In the genomic region with DNA sequence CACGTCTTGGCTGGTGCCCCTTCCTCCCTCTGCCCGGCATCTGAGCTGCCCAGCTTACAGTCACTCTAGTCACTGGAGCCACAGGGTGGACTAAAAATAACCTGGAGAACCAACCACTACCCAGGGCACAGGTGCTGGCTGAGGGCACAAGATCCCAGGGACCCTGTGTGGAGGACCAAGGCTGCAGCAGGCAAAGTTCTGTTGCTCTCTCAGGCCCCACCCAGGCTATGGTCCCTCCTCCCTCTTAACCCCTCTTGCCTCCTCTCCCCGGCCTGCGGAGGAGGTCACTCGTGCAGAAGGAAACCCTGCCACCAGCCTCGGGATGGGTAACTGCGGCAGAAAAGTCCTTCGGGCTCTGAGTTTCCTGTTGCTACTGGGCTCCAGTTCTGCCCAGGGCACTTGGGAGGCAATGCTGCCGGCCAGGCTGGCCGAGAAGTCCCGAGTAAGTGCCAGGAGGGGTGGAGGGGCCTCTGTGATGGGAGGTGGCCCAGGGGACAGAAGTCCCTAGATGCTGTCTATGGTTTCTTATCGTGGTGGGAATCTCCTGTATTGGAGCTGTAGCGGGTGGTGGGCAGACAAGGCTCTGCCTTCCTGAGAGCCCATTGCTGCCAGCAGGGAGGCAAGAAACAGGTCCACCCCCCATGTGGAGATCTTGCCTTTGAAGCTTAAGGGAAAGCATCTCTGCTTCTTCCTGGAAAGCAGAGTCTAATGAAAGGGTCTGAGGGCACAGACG, we compare ENCODE assay signal across 9 mouse cellular contexts. TPM values are rescaled to one million over a fixed set of nuclear protein-coding genes. Genes with fewer than 3 reads are reported as not detected.
DNase-seq lines count a peak whose midpoint lies in the region; ATAC-seq and TF ChIP-seq lines count a peak whose summit lies in the region.
"Had no signal": no experiment of that assay in that cellular context is flagged by ENCODE, and none has a peak within 500 bp of the region (broad histone marks: within the 10 kb centered on the region; RNA-seq: fewer than 3 reads in every experiment).

Wfdc1 (plus strand) TSS at position 147 of the 733 bp plus-strand sequence.

- TF ChIP-seq POLR2A in cerebellum, adult 2 months (IDR thresholded peaks at IDR 0.05; ENCODE audit: borderline replicate concordance, insufficient read depth, low read length) = no peak

- H3K4me3 ChIP-seq in cerebellum, adult 2 months (replicated peaks; ENCODE audit: insufficient read depth, low read depth, low read length) = no peak within 1 kb of the TSS
- H3K4me3 ChIP-seq in heart, embryonic 13.5 days = peak within 1 kb of the TSS; percentile 32
- peak within 1 kb of the TSS; percentile 26 for H3K4me3 ChIP-seq in lung, postnatal 0 days (ENCODE audit: low read depth, low read length)
- H3K4me3 ChIP-seq: limb, embryonic 13.5 days had no signal

- ATAC-seq in heart, embryonic 13.5 days (ENCODE audit: extremely low read depth, insufficient number of reproducible peaks, low FRiP score, low TSS enrichment) = no peak
- ATAC-seq in lung, postnatal 0 days = no peak

- TF ChIP-seq EP300 in lung, postnatal 0 days (IDR thresholded peaks at IDR 0.05) = no peak

- no peak within 1 kb of the TSS for H3K27ac ChIP-seq in cerebellum, adult 2 months (ENCODE audit: insufficient read depth, low read length)
- H3K27ac ChIP-seq in heart, embryonic 13.5 days (replicated peaks) = no peak within 1 kb of the TSS; the same call in 1 of the 2 replicates
- peak within 1 kb of the TSS; percentile 71 for H3K27ac ChIP-seq in lung, postnatal 0 days (ENCODE audit: low read length)
- H3K27ac ChIP-seq: limb, embryonic 13.5 days had no signal

- H3K4me1 ChIP-seq in cerebellum, adult 2 months (ENCODE audit: control insufficient read depth, insufficient read depth, low read length) = no peaks in the 10 kb centered on the region
- peaks cover 46% of the 10 kb centered on the region for H3K4me1 ChIP-seq in heart, embryonic 13.5 days
- peaks cover 13% of the 10 kb centered on the region for H3K4me1 ChIP-seq in lung, postnatal 0 days (ENCODE audit: insufficient read depth, low read depth, low read length)

- no peaks in the 10 kb centered on the region for H3K27me3 ChIP-seq in cerebellum, adult 2 months (ENCODE audit: control insufficient read depth, insufficient read depth, low read length)
- H3K27me3 ChIP-seq in heart, embryonic 13.5 days (replicated peaks) = no peaks in the 10 kb centered on the region
- H3K27me3 ChIP-seq in lung, postnatal 0 days (replicated peaks; ENCODE audit: insufficient read depth, low read length) = no peaks in the 10 kb centered on the region

- H3K9ac ChIP-seq in heart, embryonic 13.5 days = peak within 1 kb of the TSS; percentile 69
- H3K9ac ChIP-seq in lung, postnatal 0 days (replicated peaks; ENCODE audit: low read depth) = peak within 1 kb of the TSS; percentile 29
- H3K9ac ChIP-seq: limb, embryonic 13.5 days had no signal

- H3K9me3 ChIP-seq in heart, embryonic 13.5 days = no peaks in the 10 kb centered on the region
- H3K9me3 ChIP-seq in lung, postnatal 0 days (ENCODE audit: low read length) = no peaks in the 10 kb centered on the region
- H3K9me3 ChIP-seq: limb, embryonic 13.5 days had no signal

- DNase-seq in cerebellum, adult 2 months = no peak
- DNase-seq in cerebellum, adult 11-12 months = no peak
- DNase-seq in adrenal gland, postnatal 10 days = peak; percentile 54
- DNase-seq in lung, postnatal 0 days (ENCODE audit: low spot score) = peak; percentile 68
- no peak for DNase-seq in layer of hippocampus, adult 9-11 months
- DNase-seq in frontal cortex, postnatal 10 days (ENCODE audit: low spot score in 2 of 2) = no peak
- no peak for DNase-seq in layer of hippocampus, postnatal 14 days (ENCODE audit: low spot score in 2 of 2)

- H3K4me2 ChIP-seq in heart, embryonic 13.5 days = peak within 1 kb of the TSS; percentile 56
- H3K4me2 ChIP-seq in lung, postnatal 0 days (replicated peaks; ENCODE audit: low read depth, low read length) = peak within 1 kb of the TSS; percentile 46
- H3K4me2 ChIP-seq: limb, embryonic 13.5 days had no signal

- no peaks in the 10 kb centered on the region for H3K36me3 ChIP-seq in heart, embryonic 13.5 days
- H3K36me3 ChIP-seq in lung, postnatal 0 days (ENCODE audit: insufficient read depth, low read length) = no peaks in the 10 kb centered on the region
- H3K36me3 ChIP-seq: limb, embryonic 13.5 days had no signal

- WGBS in cerebellum, adult 2 months = 11% methylated on average over 14 of the region's 14 CpGs
- 16% methylated on average over 14 of the region's 14 CpGs for WGBS in heart, embryonic 13.5 days
- 16% methylated on average over 12 of the region's 14 CpGs for WGBS in lung, postnatal 0 days

- no peak for TF ChIP-seq CTCF in cerebellum, adult 2 months (IDR thresholded peaks at IDR 0.05; ENCODE audit: borderline replicate concordance, insufficient read depth, low read depth, low read length)
- TF ChIP-seq CTCF in lung, postnatal 0 days (IDR thresholded peaks at IDR 0.05) = no peak

RNA-seq across cellular contexts. Expression of gene Wfdc1, which starts in this region (rescaled TPM):
- 18.9 and 19.3 TPM in 2 replicates for polyA plus RNA-seq in cerebellum, adult 2 months (2012; rRNA removed)
- 10 to 100 TPM; 15.4 to 17.4 TPM for total RNA-seq in adrenal gland, postnatal 10 days (2021)
- polyA plus RNA-seq in heart, embryonic 13.5 days (2015; fragmentation: Nextera tagmentation; extraction: Ambion mirVana) = 3.6 and 4.4 TPM in 2 replicates
- polyA plus RNA-seq in lung, postnatal 0 days (2015; fragmentation: Nextera tagmentation; extraction: Ambion mirVana) = 130 and 164 TPM in 2 replicates
- 1 to 10 TPM; 6.9 to 8.2 TPM for total RNA-seq in layer of hippocampus, postnatal 14 days (2021)

Comparison
In these comparisons a context has a peak if more than half of its experiments do, and no peak if none do; other contexts are left out.
1. DNase-seq: peak in adrenal gland, postnatal 10 days (single experiment) and lung, postnatal 0 days (single experiment); none in cerebellum, adult 2 months (0 of 2), cerebellum, adult 11-12 months (single experiment), layer of hippocampus, adult 9-11 months (single experiment), frontal cortex, postnatal 10 days (0 of 2) and layer of hippocampus, postnatal 14 days (0 of 2).